Mouse (Mus musculus): ENCODE measurements around the gene 3110082I17Rik.

- TF ChIP-seq GATA1 (IDR thresholded peaks at IDR 0.05; ENCODE audit: low read length), result no peak
- no peak for TF ChIP-seq TAL1 (IDR thresholded peaks at IDR 0.05; ENCODE audit: low read length)
These were observed 124.7 kb downstream of the 3110082I17Rik start for GRCm38 (mm10) chr5:139335634-139336033.

All from erythroblast, embryonic 14.5 days (primary cell).